Mouse (Mus musculus) T-cell, adult 2 months (primary cell): ENCODE results near the gene Hes1.
A peak's percentile ranks its signal among the peaks of the same experiment; 100 is the strongest.

Source experiments
- DNase-seq: peaks from one replicate; pipeline ENCODE4 v3.0.0; 2022; ENCODE audit warnings: low spot score

The Hes1 gene

DNA sequence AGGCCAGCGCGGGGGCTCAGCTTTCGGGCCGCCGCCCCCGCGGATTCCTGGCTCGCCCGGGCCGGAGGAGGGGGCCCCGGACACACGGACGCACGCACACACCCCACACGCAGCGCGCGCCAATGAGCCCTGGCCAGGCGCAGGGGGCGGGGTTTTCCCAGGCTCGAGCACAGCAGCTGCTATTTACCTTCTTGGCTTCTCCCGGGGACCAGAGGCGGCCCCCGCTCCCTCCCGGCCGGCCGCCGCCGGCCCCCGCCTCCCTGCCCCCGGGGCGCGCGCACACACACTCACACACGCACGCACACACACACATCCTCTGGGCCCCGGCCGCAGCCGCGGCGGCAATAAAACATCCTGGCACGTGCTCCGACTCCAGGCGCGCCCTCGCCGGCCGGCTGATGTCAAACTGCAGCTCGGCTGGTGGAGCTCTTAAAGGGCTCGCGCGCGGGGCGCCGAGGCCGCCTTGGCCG is at the start of gene Hes1:
Gene Hes1, plus strand, starts transcription at position 401 of the 470 bp plus-strand sequence.
- DNase-seq: peak; percentile 81

DNA sequence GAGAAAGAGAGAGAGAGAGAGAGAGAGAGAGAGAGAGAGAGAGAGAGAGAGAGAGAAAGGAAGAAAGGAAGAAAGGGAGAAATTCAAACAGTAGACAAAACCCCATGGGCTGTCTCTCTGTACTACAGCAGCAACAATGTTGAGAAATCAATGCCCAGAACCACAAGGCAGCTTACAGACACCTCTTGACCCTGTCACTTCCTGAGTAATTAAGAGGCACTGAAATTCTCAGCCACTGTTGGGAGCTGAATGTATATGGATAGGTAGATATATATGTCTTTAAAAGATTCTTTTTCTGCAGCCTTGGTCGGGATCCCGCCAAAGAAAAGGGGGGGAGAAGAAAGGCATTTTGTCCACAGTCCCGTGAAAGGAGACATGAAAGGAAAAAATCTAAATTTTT is 48.1 kb upstream of the Hes1 start:
- no peak for DNase-seq

DNA sequence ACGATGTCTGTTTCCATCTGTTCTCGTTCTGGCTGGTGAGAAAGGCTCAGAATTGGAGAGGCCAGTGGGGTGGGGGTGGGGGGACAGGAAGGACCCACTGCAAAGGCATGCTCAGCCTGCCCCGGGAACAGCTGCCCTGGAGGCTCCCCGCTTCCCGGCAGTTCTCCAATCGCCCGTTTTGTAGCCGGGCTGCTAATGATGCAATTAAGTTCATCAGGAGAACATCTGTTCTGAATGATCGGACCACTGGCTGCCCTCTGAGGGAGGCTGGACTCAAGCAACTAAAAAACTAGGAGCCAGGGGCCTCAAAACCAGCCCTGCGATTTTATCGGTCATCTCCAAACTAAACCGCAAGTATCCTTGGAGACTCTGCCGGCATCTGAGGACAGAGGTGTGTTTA is 44.1 kb upstream of the Hes1 start:
- no peak for DNase-seq

DNA sequence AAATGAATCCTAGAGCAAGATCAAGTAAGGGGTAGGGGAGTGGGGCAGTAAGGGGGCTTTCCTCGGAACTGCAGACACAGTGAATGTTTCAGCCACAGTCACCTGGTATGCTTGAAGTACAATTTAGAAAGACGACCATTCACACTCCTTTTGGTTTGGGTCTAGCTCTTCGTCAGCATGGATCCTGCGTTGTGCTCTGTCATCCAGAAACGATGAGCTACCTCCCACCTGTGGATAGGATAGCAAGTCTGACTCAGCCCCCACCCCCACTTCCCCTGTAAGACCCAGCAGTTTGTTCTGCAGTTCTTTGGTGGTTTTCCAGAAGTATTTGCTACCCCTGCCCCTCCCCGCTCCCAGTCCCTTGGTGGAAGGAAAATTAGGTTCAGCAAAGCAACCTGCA is 41.8 kb upstream of the Hes1 start:
- DNase-seq: no peak

DNA sequence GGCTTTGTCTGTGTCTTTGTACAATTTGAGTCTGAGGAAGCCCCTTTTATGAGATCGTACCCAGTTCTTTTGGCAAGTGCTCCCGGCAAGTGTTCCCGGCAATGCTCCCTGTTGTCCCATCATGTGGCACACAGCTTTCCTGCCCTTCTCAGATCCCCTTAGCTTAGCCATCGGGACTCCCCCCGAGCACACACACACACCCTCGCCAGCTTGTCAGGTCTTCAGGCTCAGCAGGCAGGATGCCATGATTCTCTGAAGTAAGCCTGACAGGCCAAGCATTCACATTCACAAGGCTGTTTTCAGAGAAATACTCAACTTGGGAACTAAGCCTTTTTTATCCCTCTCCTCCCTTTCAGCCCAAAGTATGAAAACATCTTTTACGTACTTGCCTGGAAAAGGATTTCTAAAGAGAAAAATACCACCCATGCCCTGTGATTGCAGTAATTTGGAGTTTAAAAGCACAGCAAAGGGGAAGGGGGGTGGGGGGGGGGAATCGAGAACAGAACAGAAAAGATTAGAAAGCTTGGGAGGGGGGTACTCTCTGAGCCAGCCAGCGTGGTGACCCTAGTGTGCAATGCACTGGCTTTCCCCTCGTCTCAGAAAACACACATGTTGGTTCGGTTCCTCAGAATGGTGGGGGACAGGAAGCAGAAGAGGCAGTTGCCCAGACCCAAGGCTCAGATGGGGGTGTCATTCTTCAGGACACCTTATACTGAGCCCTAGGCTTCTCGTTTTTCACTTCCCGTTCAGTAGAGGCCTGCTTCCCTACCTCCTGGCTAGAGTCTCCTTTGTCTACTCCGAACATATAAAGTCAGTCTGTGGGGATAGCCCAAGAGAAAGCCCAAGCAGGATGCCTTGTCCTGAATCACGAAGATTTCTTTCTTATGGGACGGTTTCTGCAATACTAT is 41.0 kb upstream of the Hes1 start:
- DNase-seq: no peak

DNA sequence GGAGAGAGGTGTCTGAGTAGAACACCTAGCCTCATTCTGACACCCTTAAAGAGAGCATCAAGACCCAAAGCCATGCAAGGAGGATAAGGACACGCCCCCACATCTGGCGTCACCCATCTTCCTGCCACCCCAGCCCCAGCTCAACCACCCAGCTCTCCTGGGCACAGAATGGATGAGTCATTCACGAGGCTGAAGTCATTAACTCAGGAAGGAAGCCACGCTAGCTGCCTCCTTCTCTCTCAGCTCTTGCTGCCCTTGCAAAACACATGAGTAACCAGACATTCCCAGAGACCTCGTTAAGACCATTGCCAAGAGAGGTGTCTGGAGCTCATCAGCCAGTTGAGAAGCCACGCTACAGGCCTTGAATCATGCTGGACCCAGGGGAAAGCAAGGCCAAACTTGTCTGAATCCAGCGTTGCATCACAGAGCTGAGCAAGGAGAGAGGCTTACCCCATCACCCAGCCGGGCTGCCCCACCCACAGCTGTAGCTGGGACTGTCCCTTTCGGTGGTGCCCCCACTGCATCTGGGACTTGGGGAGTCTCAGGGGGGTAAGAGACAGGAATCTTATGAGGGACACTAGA is 39.4 kb upstream of the Hes1 start:
- peak; percentile 50 for DNase-seq

DNA sequence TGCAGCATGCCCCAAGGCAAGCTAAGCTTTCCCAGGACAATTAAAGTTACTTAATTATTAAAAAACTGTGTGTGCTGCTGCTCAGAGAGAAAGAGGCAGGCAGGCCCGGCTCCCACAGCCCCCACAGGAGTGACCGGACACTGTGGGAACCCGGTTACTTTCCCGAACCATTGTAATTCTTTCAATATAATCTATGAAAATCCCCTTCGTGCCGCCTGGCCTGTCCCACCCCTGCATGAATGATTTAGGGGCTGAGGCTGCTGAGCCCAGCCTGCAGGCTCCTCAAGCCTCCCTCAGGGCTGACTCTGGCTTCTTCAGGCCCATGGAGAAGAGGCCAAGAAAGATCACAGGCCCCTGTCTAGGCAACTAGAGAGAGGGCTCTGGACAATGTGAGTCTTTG is 36.0 kb upstream of the Hes1 start:
- no peak for DNase-seq

DNA sequence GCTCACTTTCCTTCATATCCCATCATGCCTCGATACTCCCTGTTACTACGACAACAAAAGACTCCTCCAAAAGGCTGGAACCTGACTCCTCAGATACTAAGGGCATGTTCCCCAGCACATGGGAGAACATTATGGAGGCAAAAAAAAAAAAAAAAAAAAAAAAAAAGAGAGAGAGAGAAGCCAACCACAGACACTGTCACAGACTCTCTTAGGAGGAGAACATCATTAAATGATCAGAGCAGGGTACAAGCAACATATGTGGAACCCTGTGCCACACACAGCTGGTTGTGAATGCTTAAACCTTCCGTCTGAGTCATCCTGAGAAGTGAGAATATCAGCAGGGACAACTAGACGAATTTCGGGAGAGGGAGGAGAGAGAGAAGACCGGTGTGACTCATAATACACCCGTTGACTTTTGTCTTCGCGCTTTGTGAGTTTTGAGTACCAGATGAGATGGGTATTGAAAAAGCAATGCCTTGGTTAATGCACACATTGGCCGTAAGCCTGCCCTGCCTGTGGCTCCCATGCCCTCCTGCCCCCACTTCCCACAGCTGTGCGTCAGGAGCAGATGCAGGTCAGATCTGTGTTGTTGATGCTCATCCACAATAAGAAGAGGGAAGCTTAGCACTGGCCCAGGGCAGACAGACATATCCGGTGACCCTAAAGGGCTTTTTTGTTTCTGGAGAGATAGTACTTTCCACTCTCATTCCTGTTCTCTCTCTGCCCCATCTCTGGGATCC is 34.8 kb upstream of the Hes1 start:
- no peak for DNase-seq

DNA sequence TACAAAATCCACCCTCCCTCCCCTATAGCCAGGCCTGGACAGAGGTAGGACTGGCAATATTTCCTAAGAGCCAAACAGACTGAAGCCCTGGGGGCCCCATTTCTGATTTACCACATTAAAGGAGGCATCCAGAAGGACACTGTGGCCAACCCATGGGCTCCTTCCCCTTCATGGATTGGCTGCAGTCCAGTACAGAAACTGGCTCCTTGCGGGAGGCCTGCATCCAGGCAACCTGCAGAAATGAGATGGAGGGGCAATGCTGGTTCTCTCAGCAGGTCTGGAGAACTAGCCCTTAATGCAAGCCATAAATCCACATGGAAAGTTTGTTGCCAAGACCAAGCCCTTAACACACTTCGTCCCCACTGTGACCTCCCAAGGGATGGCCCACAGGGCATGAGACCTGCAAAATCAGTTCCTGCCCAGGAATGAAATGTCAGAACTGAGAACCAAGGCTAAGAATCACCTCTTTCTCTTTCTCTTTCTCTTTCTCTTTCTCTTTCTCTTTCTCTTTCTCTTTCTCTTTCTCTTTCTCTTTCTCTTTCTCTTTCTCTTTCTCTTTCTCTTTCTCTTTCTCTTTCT is 31.8 kb upstream of the Hes1 start:
- no peak for DNase-seq

DNA sequence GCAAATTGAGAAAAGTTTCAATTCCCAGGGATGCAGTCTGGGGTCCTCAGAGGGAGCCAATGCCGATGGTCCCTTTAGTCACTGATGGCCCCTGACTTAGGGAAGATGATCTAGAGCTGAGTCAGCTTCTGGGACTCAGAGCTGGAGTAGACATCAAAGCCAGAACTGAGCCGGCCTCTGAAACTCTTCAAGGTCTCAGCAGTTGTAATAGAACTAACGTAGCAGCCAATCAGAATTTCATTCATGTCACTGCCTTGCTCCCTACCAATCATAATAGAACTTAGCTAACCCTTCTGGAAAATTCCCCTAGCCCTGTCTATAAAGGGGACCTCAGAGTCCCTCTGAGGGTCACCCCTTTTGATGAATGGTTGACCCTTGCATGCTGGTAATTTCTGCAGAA is 30.8 kb upstream of the Hes1 start:
- no peak for DNase-seq

DNA sequence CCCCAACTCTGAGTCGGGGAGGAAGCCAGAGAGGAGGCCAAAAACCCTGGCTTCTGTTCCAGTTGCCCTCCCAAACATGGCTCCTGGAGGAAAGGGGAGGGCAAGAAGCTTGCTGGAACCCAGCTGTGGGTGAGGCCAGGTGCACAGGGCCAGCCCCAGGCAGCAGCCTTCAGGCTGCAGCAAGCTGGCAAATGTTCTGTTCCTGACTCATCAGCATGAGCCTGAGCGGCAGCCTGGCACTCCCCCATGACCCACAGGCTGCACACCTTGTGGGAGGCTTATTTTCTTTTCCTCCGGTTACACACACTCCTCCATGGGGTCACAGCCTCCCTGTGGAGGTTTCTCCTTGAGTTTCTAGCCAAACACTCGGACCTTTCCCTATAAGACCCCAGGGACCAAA is 30.2 kb upstream of the Hes1 start:
- no peak for DNase-seq

DNA sequence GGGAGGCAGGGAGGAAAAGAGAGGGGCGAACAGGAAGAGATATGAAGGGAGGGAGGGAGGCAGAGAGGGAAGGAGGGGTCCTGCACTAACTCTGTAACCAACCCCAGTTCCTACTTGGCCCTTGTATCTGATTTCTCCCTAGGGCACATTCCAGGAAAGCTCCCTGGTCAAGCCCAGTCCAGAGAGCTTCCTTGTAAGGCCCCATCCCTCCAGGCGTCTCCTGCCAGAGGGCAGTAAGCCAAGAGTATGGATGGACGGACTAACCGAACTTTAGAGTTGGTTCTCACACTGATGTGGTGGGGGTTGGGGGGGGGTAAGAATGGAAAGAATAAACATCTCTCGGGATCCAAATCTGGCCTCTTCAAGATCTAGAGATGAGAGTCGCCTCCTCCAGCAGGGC is 29.7 kb upstream of the Hes1 start:
- no peak for DNase-seq

DNA sequence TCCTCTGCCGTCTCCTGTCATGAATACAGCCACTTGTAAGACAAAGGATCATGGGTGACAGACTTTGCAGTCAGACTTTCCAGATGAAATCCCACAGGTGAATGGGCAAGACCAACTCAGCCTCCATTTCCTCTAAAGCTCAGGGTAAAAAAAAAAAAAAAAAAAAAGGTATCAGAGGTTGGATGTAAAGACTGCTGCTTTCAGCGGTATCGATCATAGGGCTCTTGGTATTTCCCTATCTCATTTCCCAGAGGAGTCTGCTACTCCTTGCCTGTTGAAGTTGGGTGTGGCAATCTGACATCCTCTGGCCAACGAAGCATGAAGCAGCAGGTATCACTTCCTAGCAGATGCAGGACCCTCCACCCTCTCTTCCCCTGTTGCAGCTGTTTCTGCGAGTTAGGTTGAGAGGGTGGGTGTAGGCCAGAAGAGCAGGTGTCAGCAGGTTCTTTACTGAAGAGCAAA is 29.2 kb upstream of the Hes1 start:
- no peak for DNase-seq

DNA sequence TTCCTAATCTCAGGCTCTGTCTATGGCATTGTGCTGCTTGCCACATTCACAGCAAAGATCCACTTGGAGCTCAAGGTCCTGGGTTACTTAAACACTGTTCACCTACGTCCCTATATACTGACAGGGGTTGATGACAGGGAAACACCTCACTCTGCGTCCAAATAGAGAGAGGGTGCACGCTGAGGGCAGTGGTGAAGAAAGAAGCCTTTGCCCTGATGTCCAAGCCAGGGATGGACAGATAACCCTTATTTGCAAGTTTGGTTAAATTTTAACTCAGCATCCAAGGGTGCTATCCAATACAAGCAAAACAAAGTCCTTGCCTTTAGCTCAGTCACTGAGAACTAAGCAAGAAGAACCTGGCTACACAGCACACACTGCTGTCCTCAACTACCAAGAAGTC is 28.1 kb upstream of the Hes1 start:
- DNase-seq: no peak

DNA sequence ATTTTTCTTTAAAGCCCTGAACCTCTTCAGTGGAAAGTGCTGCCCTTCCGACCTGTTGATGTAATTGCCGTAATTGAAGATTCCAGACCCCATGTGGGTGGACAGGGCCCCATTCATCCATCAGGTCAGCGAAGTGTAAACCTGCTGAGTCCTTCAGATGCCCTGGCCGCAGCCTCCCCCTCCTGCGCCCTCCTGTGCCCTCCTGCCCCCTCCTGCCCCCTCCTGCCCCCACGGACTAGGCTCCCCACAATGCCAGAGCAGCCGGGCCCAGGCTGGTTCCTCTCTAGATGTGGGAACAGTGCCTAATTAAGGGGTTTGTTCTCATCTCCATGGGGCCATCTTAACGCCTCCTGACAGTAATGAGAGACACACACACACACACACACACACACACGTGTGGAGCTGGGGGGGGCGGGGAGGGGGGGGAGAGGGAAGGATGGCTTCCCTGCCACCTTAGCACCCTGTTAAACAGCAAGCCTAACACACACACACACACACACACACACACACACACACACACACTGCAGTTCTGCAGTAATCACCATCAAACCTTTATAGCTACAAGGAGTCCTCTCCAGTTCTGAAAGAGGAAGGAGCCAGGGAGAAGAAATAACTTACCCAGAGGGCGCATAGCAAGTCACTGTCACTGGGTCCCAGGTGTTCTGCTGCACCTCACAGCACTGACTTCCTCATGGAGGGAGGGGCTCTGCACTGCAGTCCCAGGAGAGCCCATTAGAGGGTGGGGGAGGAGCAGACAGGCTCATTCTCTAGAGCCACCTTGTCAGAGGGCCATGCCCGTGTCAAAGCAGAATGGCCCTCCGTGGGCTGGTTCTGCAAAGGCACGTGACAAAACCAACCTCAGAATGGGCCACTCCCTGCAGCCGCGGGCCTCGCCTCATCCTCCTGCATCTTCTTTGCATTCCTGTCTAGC is 25.3 kb upstream of the Hes1 start:
- peak; percentile 43 for DNase-seq

DNA sequence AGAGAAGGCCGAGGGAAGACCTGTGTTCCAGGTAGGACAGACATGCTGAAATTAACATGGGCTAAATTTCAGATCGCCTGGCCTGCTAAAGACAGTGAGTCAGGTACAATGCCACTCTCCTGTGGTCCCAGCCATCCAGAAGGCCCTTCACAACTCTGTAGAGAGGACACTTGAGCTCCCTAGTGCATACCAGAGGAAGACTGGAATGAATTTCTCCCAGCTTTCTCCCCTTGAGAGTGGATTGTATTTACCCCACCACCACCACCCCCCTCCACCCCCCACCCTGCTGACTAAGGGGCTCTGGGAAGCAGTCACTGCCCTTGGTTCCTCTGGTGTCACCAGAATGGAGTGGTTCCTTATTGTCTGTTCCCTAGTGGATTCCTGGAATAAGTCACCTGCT is 24.3 kb upstream of the Hes1 start:
- DNase-seq: no peak

DNA sequence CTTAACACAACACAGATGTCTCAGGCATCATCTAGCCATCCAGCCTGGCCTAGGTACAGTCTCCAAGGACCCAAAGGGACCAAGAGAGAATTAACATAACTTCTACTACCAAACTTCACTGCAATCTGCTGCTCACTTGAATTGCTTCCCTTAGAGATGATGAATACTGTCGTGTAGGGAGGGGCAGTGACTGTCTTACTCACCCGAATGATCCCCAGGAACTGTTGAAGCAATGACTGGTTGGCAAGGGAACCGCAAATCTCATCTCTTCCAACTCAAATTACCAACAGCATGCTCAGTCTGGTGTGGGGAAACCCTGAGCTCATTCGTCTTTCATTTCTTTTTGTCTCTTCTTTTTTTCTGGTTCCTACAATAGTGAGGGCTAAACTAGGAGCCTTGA is 21.3 kb upstream of the Hes1 start:
- DNase-seq: no peak

DNA sequence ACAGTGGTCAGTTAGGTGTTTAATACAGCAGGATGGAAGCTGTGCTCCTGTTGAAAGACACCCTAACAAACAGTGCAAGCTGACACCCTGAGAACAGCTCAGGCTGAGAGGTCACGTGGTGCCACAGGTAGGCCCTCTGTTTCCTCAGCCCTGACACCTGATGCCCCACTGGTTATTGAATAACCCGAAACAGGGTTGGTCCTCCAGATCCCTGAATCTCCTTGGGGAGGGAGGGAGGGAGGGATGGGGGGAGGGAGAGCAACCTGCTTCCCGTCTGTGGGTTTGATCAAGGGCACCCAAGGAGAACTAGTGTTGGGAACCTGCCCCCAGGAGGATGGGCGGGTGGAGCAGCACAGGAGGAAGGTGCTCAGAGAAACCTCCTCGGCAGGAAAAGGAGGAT is 18.6 kb upstream of the Hes1 start:
- no peak for DNase-seq

DNA sequence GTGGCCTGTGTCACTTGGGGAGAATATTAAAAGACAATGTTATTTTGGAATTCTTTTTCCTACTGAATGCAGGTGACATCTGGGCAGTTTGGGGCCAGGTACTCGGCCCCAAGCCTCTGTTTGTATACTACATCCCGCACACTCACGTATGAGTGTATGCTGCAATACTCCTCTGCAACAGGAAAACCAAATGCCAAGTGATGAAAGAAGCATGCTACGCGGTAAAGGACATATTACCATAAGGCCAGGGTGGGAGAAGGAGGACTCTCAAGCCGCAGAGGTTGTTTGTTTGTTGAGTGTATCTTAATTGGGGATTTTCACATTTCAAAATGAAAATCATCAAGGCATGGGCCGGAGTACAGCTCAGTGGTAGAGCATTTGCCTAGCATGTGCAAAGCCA is 17.2 kb upstream of the Hes1 start:
- no peak for DNase-seq

DNA sequence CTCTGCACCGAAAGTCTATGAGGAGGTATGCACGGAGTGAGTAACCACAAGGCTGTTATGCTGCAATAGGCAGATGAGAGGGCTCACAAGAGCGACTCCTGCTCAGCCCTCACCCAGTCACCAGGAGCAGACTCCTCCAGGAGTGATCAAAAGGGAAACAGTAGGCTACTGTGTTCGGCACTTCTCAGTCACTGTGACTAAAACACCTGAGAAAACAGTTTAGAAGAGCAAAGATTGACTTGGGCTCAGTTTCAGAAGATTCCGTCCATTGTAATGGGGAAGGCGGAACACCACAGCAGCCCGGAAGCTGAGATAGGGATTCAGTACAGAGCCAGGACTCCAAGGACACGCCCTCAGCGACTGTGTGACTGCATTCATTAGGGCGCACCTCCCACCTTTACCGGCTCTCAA is 16.8 kb upstream of the Hes1 start:
- DNase-seq: no peak

DNA sequence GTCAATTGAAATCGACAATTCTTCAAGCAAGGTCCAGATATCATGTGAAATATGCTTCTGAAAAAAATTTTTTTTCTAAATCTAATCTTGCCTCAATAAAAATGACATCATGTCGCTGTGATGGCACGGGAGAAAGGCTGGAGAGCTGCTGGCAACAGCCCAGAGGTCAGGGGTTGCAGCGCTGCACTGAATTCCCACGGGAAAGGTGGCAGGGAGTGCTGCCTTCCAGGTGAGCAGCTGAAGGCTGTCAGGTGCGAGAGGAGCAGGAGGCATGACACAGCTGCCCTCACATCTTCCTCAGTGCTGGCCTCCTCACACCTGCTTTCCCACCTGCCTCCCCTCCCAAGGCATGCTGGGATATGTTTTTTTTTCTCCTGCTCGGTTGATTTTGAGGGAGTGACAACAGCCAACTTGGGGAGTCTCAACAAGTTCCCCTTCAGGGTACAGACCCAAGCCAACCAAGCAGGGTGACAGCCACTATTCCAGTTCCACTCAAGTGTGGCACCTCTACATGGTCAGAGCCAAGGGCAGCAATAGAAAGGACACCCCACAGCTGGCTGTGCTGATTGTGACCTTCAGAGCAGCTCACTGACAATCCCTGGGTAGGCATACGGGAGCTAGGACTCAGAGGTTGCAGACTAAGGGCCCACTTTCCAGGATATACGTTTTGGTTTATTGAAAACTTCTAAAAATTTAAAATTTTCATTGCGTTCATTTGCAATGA is 13.3 kb upstream of the Hes1 start:
- DNase-seq: no peak
